Mouse (Mus musculus): ENCODE results near the gene Zfp981.
"Not testable (repeated sequence)": the region's sequence is repeated elsewhere in the genome, so short reads cannot be mapped to it uniquely, and the experiment has no call there.

DNA sequence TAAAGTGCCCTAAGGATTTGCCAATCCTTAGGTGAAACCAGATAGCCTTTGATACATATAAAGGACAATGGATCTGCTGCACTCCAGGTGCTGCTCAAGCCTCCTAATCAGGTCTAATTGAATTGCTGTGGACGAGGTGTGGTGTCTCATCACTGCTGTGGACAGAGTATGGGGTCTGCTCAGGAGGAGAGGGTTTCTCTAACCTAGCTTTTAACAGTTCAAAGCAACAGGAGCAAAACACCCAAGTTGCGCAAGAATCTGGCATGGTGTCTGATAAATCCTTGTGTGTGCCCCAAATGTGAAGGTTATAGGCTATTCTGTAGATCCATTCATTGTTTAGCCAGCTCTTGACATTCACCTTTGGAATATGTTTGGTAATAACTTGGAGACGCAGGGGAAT, 24.9 kb upstream of the Zfp981 start:
- not testable (repeated sequence) for TF ChIP-seq CTCF (IDR thresholded peaks at IDR 0.05; ENCODE audit: control insufficient read depth, insufficient read depth, low read length); POLR2A (IDR thresholded peaks at IDR 0.05; ENCODE audit: borderline replicate concordance, control insufficient read depth, low read depth, low read length)

All from bone marrow, adult 2 months (tissue).